Mouse (Mus musculus) lung, postnatal 0 days (tissue): Measurements from ENCODE around the gene Vmn2r18.

Experiments used
- CTCF ChIP-seq: IDR thresholded peaks from 2 replicates; pipeline ENCODE4 v1.5.1; 2016; ENCODE audit warnings: antibody characterized with exemption, mild to moderate bottlenecking
- EP300 ChIP-seq: IDR thresholded peaks from 2 replicates; pipeline ENCODE4 v1.6.1; 2016; ENCODE audit warnings: antibody characterized with exemption, mild to moderate bottlenecking, control low read depth

DNA sequence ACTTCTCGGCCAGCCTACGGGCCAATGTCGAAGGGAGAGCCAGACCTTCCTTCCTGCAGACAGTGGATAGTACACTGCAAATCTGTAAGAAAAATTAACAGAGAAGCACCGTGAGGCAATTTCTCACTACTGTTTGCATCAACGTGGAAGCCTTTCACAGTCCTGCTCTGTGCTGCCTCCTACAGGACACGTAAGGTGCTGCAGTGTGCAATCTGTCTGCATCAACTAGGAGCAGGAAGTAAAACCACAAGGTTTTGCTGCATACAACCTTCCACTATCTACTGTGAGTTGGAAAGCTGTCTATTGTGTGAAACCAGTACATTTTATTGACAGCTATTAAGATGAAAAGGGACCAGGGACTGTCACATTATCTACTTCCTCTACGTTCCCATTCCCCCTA lies 39.0 kb upstream of the Vmn2r18 start:
- TF ChIP-seq CTCF (peak; percentile 65), EP300 (no peak)
